Mouse (Mus musculus) layer of hippocampus, postnatal 25 days (tissue): ENCODE measurements at regions not wholly inside any gene's neighbourhood (a gene's known extent, or its start where the extent isn't known, plus 50 kb on each side); places are given as distances from the start of the nearest gene placed in this dataset.

Experiments used
- DNase-seq, 2 experiments: peaks; one replicate each; pipeline ENCODE4 v3.0.0; 2022; ENCODE audit warnings: mixed read lengths in 2 of 2, low spot score in 1 of 2; ENCODE audit errors: extremely low spot score in 1 of 2

GRCm38 (mm10) chr1:184608338-184608737 lies 124.1 kb downstream of the Hlx start:
- no peak for DNase-seq

DNA sequence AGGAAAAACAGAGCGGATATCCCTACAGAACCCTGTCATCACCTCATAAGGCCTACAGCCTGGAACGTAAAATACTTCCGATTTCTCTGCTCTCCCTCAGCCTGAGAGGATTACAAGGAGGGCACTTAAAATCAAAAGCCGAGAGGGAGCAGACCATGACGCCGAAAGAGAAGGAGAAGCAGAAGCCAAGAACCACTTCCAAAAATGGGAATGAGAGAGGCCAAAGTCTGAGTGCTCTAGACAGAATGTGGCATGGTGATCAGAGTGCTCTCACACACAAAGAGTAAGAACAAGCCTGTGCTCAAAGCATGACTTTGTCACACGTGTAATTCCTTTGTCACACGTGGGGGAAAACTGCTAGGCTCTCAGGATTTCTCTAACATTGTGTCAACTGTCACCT lies 125.9 kb downstream of the Hlx start:
- no peak for DNase-seq

DNA sequence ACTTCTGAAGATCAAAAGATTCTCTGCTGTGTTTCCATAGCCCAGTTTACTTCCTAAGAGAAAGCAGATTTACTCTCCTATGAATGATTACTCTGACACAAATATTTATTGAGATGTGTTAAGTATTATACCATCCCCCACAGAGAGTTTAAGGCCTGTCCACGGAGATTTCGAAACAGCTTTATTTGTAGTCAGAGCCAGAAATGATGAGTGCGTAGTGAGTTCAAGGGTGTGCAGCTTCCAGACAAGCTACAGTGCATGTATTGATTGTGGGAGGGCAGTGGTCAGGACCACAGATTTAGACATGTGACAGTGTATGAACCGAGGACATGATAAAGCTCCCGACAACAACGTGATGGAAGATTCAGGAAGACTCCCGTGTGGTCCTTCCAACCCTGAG lies 126.8 kb downstream of the Hlx start:
- no peak for DNase-seq

DNA sequence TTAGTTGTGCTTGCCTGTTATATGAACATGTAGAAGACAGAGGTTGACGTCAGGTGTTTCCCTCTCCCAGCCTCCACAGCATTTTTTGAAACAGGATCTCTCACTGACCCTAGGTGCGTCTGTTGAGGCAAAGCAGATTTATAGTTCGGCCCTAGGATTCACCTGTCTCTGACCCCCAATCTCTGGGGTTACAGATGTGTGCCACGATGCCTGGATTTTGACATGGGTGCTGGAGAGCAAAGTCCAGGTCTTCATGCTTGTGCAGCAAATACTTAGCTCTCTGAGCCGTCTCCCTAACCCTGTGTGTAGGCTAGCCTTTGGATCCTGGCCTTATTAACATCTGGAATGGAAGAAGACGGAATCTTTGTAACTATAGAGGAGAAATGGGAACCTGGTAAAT lies 129.3 kb downstream of the Hlx start:
- no peak for DNase-seq

DNA sequence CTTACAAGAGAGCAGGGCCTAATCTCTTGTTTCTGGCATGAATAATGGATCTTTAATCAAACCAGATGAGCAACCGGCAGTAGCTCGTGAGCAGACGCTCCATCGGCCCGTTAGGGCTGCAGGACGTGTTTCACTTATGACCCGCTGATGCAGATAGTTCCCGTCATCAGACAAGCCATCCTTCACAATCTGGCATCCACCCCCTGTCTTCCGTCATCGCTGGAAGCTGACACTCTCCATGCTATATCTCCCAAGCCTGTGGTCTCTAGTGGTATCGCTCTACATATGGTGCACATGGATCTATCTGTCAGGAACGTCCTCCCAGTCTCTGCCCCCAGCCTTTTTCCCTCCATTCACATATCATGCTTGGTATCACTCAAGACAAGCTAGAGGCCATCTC lies 137.0 kb downstream of the Hlx start:
- no peak for DNase-seq

DNA sequence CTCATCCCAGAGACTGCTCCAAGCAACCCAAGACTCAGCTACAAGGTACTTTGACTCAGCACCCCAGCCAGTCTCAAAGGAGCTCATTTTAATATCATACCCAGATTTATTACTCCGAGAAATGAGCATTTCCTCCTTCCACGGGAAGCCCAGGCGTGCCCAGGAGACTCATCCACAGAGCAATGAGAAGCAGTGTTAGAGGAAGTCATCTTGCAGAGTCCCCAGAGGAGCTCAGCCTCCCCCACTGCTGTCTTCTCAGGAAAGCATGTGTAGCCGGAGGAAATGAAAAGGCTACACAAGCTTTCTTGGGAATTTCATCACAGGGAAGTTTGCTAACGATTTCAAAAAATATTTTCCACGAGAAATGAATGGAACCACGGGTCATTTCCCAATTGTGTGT lies 141.8 kb downstream of the Hlx start:
- no peak for DNase-seq

DNA sequence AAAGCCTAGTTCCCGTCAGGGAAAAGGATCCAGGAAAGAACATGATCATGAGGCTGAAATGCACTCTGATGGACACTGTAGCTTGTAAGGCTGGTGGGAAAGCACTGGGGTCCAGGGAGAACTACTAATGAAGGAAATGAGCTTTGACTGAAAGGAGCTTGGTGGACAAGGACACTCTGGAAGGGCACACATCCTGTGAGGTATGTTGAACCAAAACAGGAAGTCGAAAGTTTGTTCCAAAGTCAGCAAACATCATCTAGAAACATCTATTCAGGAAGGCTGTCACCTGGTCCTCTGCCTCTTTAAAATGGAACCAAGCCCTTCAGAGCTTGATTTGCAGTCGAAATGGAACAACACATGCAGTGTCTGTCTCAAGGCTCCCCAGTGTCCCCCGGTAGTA lies 143.1 kb downstream of the Hlx start:
- no peak for DNase-seq

DNA sequence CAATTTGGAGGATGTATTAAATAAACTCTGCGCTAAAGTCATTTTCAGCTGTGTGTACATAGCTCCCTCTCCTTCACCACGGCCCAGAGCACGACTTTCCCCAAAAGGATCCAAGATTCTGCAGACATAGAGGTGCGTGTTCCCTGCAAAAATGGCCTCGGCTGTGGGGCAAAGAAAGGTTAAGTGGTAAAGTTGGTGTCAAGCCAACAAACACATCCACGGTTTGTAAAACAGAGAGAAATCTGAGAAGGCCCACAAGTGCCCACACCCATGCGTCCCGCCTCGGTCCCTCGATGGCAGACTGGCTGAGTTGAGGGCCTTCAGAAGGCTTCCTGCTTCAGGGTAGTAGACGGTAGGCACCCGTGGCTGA lies 147.9 kb downstream of the Hlx start:
- no peak for DNase-seq

DNA sequence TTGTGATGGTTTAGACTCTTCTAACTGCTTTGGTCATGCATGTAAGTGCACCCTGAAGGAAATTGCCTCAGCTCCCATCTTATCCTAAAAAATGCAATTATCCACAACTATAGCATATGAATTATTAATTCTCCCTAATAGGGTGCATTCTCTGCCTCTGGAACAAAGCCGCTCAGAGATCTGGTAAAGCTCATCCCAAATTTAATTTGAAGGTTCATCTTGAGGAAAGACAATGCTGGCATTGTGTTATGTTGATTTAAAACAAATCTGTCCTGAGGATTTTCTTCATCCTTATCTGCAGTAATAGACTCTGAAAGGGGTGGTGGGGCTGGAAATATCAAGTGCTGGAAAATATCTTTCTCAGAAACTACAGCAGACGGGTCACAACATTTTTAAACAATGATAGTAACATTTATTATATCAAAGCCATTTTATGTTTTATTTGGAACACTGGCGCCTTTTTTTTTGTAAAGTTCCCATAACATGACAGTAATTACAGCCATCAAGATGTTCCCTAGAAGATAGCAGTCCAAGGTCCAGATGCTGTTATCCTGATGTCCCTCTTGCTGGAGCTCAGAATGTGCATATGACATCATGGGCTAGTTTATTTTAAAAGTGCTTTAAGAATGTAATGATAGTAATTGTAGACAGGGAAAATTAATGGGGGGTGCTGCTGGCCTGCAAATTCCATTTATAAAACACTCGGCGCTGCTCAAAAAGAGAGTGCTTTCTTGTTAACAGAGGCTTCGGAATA lies 148.5 kb downstream of the Hlx start:
- DNase-seq: no peak

GRCm38 (mm10) chr1:184579475-184579874 lies 152.9 kb downstream of the Hlx start:
- DNase-seq: no peak

- no peak for DNase-seq
Observed at GRCm38 (mm10) chr1:184576527-184576926, 155.9 kb downstream of the Hlx start.

GRCm38 (mm10) chr1:184573325-184573724 lies 159.1 kb downstream of the Hlx start:
- no peak for DNase-seq

DNA sequence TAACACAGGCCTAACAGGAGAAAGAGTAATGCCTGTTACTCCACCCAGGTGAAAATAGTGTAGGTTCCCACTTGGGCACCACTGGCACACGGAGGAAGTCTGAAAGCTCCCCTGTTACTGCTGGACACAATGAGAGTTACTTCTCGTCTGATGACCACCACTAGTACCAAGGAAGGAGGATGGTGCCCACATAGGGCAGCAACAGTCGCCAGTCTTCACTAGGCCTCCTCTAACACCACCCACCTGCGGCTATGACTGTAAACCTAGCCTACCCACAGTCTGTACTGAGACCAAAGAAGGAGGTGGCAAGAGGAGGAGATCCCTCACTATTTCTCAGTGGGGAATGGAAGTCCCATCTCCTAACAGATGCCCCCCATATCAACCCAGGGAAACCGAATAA lies 161.7 kb downstream of the Hlx start:
- DNase-seq: no peak

DNA sequence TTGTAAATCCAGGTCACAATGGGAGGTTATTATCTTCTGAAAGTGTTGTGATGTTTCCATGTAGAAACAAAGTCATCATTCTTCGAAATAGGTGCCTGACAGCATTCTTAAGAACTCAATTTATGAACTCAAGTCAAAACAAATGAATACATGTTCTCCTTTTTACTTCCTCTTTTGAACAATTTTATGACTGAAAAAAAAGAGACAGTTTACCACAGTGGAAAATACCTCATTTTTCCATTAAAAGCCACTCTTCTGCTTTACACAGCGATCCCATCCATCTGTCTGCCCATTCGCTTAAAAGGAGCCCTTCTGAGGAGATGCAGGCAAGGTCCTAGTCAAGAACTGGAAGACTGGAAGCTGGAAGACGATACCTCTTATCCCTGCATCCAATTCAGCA lies 169.5 kb downstream of the Hlx start:
- DNase-seq: no peak

DNA sequence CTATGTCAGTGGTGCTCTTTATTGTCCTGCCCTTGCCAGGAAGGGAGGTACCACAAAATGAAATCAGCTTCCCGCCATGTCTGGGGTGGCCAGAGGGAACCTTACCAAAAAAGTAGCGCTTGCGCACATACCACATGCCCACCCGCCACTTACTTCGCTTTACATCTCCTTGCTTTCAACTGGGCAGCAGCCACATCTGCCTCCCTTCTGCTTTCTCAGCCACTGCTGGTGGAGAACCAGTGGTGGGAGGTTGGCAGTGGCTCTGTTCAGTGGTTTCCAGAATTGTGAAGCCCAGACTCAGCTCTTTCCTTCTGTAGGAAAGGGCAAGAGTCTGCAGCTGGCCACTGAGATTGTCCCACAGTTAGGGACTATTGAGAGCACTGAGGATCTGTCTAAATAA lies 170.2 kb downstream of the Hlx start:
- DNase-seq: no peak

GRCm38 (mm10) chr1:184559543-184559942 lies 172.9 kb downstream of the Hlx start:
- DNase-seq: peak in 1 of 2 experiments; percentile 14

DNA sequence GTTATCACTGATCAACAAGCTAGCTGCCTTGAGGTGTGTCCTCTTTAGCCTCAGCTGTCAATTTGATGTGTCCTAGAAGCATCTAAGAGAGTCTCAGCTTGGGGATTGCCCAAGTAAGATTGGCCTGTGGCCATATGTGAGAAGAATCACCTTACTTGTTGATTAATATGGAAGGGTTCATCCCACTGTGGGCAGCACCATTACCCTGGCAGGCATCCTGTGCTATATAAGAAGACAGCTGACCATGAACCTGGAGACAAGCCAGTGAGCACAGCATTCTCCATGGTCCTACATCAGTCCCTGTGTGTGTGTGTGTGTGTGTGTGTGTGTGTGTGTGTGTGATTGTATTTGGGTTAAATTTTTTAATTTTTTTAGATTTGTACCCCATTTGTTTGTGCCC lies 178.6 kb downstream of the Hlx start:
- no peak for DNase-seq

- no peak for DNase-seq
Observed at GRCm38 (mm10) chr1:184550491-184550890, 181.9 kb downstream of the Hlx start.

- no peak for DNase-seq
Observed at GRCm38 (mm10) chr1:184547650-184548235, 184.7 kb downstream of the Hlx start.

GRCm38 (mm10) chr1:184546140-184546661 lies 186.2 kb downstream of the Hlx start:
- DNase-seq: no peak

- no peak for DNase-seq
Observed at GRCm38 (mm10) chr1:184545111-184545510, 187.3 kb downstream of the Hlx start.
